In genomic region chr5:99575897-99576296, GRCm38 (mm10) we compare ENCODE assay signal across 30 mouse cellular contexts.
DNase-seq lines count a peak whose midpoint lies in the region; ATAC-seq and TF ChIP-seq lines count a peak whose summit lies in the region.
"Had no signal": no experiment of that assay in that cellular context is flagged by ENCODE, and none has a peak within 500 bp of the region (broad histone marks: within the 10 kb centered on the region; RNA-seq: fewer than 3 reads in every experiment).

No protein-coding gene starts in this region.

- ATAC-seq in megakaryocyte, adult 5-6 weeks (ENCODE audit: poor library complexity, severe bottlenecking), result no peak
- ATAC-seq in heart, embryonic 11.5 days (replicated peaks; ENCODE audit: insufficient number of reproducible peaks, low FRiP score, low TSS enrichment), result peak; percentile 52; the same call in 1 of the 2 replicates
- ATAC-seq in heart, embryonic 15.5 days (replicated peaks; ENCODE audit: insufficient number of reproducible peaks, insufficient read depth, low FRiP score, low read depth), result peak; percentile 64
- ATAC-seq in activated CD4-positive, CD25-positive, alpha-beta regulatory T cell, adult 4 months, result no peak
- ATAC-seq in midbrain, postnatal 0 days (ENCODE audit: low FRiP score), result no peak
- ATAC-seq: forebrain, embryonic 13.5 days; inflammation-experienced regulatory T-cells, adult 6 months; liver, postnatal 0 days; midbrain, embryonic 15.5 days had no signal

- 34% methylated on average over 8 of the region's 8 CpGs for WGBS in heart, embryonic 11.5 days (ENCODE audit: insufficient replicate concordance)
- WGBS in heart, embryonic 15.5 days, result 22% methylated on average over 8 of the region's 8 CpGs
- WGBS in midbrain, postnatal 0 days, result 90% methylated on average over 8 of the region's 8 CpGs

- DNase-seq in right cerebral cortex, postnatal 36 days (ENCODE audit: low spot score in 2 of 2), result no peak
- no peak for DNase-seq in midbrain, postnatal 0 days (ENCODE audit: low spot score)
- DNase-seq: adrenal gland, adult 2 months; B cell, adult 2 months; cerebellum, adult 2 months; cerebellum, postnatal 25 days; gastrocnemius, postnatal 10 days; kidney, adult 11 months; kidney, postnatal 25 days; liver, postnatal 0 days; right cerebral cortex, postnatal 25 days; thymus, adult 18-20 months; thymus, postnatal 25 days had no signal

- no peaks in the 10 kb centered on the region for H3K9me3 ChIP-seq in megakaryocyte, embryonic 14.5 days
- H3K9me3 ChIP-seq in heart, embryonic 11.5 days (replicated peaks; ENCODE audit: control insufficient read depth, low read length), result no peaks in the 10 kb centered on the region
- H3K9me3 ChIP-seq in heart, embryonic 15.5 days (replicated peaks), result no peaks in the 10 kb centered on the region
- H3K9me3 ChIP-seq in midbrain, postnatal 0 days (ENCODE audit: low read length), result no peaks in the 10 kb centered on the region
- H3K9me3 ChIP-seq: forebrain, embryonic 13.5 days; hindbrain, embryonic 10.5 days; hindbrain, embryonic 15.5 days; limb, embryonic 12.5 days; midbrain, embryonic 10.5 days; midbrain, embryonic 15.5 days; neural tube, embryonic 12.5 days had no signal

- H3K27ac ChIP-seq in heart, embryonic 11.5 days (ENCODE audit: low read depth, low read length), result 0 out of 2 replicates have a peak overlapping the region, but pooled peaks have one; percentile 6
- H3K27ac ChIP-seq in heart, embryonic 15.5 days, result peak overlapping the region; percentile 76
- H3K27ac ChIP-seq in midbrain, postnatal 0 days (ENCODE audit: low read depth, low read length), result no peak overlapping the region
- H3K27ac ChIP-seq: forebrain, embryonic 13.5 days; hindbrain, embryonic 10.5 days; hindbrain, embryonic 15.5 days; left cerebral cortex, adult 2 months; limb, embryonic 12.5 days; macrophage; midbrain, embryonic 10.5 days; midbrain, embryonic 15.5 days; neural tube, embryonic 12.5 days; stomach, postnatal 0 days had no signal

- H3K4me3 ChIP-seq in megakaryocyte, embryonic 14.5 days (replicated peaks), result peak overlapping the region; percentile 28
- no peak overlapping the region for H3K4me3 ChIP-seq in heart, embryonic 11.5 days (ENCODE audit: low read depth, low read length)
- no peak overlapping the region for H3K4me3 ChIP-seq in heart, embryonic 15.5 days
- no peak overlapping the region for H3K4me3 ChIP-seq in midbrain, postnatal 0 days (ENCODE audit: low read depth, low read length)
- H3K4me3 ChIP-seq: forebrain, embryonic 13.5 days; hindbrain, embryonic 10.5 days; hindbrain, embryonic 15.5 days; left cerebral cortex, adult 2 months; limb, embryonic 12.5 days; midbrain, embryonic 10.5 days; midbrain, embryonic 15.5 days; neural tube, embryonic 12.5 days had no signal

- peak overlapping the region; percentile 15 for H3K4me2 ChIP-seq in heart, embryonic 11.5 days
- H3K4me2 ChIP-seq in heart, embryonic 15.5 days, result peak overlapping the region; percentile 6
- no peak overlapping the region for H3K4me2 ChIP-seq in midbrain, postnatal 0 days (ENCODE audit: low read depth, low read length, poor library complexity, severe bottlenecking)
- H3K4me2 ChIP-seq: forebrain, embryonic 13.5 days; hindbrain, embryonic 15.5 days; limb, embryonic 12.5 days; liver, embryonic 11.5 days; midbrain, embryonic 15.5 days; neural tube, embryonic 12.5 days had no signal

- H3K27me3 ChIP-seq in megakaryocyte, embryonic 14.5 days (replicated peaks), result no peaks in the 10 kb centered on the region
- H3K27me3 ChIP-seq in heart, embryonic 11.5 days (ENCODE audit: control insufficient read depth, insufficient read depth, low read length), result no peaks in the 10 kb centered on the region
- H3K27me3 ChIP-seq in heart, embryonic 15.5 days, result no peaks in the 10 kb centered on the region
- no peaks in the 10 kb centered on the region for H3K27me3 ChIP-seq in midbrain, postnatal 0 days (ENCODE audit: insufficient read depth, low read length)
- H3K27me3 ChIP-seq: limb, embryonic 12.5 days; neural tube, embryonic 12.5 days had no signal

- no peaks in the 10 kb centered on the region for H3K36me3 ChIP-seq in megakaryocyte, embryonic 14.5 days (replicated peaks; ENCODE audit: low read length)
- H3K36me3 ChIP-seq in heart, embryonic 11.5 days (ENCODE audit: control insufficient read depth, insufficient read depth, low read length), result no peaks in the 10 kb centered on the region
- H3K36me3 ChIP-seq in heart, embryonic 15.5 days, result no peaks in the 10 kb centered on the region
- H3K36me3 ChIP-seq in midbrain, postnatal 0 days (ENCODE audit: insufficient read depth, low read length), result no peaks in the 10 kb centered on the region
- H3K36me3 ChIP-seq: hindbrain, embryonic 10.5 days; hindbrain, embryonic 15.5 days; limb, embryonic 12.5 days; midbrain, embryonic 10.5 days; midbrain, embryonic 15.5 days; neural tube, embryonic 12.5 days had no signal

- H3K4me1 ChIP-seq in megakaryocyte, embryonic 14.5 days, result peaks cover 51% of the 10 kb centered on the region
- H3K4me1 ChIP-seq in heart, embryonic 11.5 days (ENCODE audit: control insufficient read depth, insufficient read depth, low read length), result peaks cover 13% of the 10 kb centered on the region
- peaks cover 19% of the 10 kb centered on the region for H3K4me1 ChIP-seq in heart, embryonic 15.5 days (replicated peaks)
- no peaks in the 10 kb centered on the region for H3K4me1 ChIP-seq in midbrain, postnatal 0 days (ENCODE audit: insufficient read depth, low read length)
- H3K4me1 ChIP-seq: neural tube, embryonic 12.5 days had no signal

- no peak overlapping the region for H3K9ac ChIP-seq in heart, embryonic 11.5 days (ENCODE audit: low read depth, low read length)
- H3K9ac ChIP-seq in heart, embryonic 15.5 days, result no peak overlapping the region
- H3K9ac ChIP-seq in midbrain, postnatal 0 days (replicated peaks; ENCODE audit: low read length, poor library complexity, severe bottlenecking), result no peak overlapping the region
- H3K9ac ChIP-seq: forebrain, embryonic 13.5 days; hindbrain, embryonic 15.5 days; limb, embryonic 12.5 days; liver, postnatal 0 days; midbrain, embryonic 15.5 days; neural tube, embryonic 12.5 days had no signal

- TF ChIP-seq CTCF in midbrain, postnatal 0 days (IDR thresholded peaks at IDR 0.05), result no peak

Comparison
In these comparisons a context has a peak if more than half of its experiments do, and no peak if none do; other contexts are left out.
1. ATAC-seq: peak in heart, embryonic 11.5 days (single experiment) and heart, embryonic 15.5 days (single experiment); none in megakaryocyte, adult 5-6 weeks (single experiment), activated CD4-positive, CD25-positive, alpha-beta regulatory T cell, adult 4 months (single experiment) and midbrain, postnatal 0 days (single experiment).